Mouse (Mus musculus): ENCODE measurements at regions not wholly inside any gene's neighbourhood (a gene's known extent, or its start where the extent isn't known, plus 50 kb on each side); places are given as distances from the start of the nearest gene placed in this dataset.
A peak's percentile ranks its signal among the peaks of the same experiment; 100 is the strongest.
"Not testable (repeated sequence)": the region's sequence is repeated elsewhere in the genome, so short reads cannot be mapped to it uniquely, and the experiment has no call there.

DNA sequence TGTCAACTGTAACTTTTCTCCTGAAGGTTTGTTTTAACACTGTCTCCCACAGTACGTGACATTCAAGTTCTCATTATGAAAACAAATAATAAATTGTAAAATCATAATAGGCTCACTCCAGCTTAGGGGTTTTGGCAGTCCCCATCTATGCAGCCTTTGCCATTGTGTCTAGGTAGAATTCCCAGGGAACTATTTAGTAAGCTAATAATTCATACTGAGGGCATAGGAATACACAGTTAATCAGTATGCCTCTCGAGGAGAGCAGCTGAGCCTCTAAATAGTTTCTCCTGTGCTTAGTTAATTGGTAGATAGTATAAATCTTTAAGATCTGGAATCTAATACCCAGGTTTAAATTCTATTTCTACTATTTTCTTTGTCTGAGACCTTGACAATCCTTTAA is 191.7 kb downstream of the Tprg start:
- DNase-seq = no peak
- intact Hi-C loops (cut with DNase I) = no loop called here

DNA sequence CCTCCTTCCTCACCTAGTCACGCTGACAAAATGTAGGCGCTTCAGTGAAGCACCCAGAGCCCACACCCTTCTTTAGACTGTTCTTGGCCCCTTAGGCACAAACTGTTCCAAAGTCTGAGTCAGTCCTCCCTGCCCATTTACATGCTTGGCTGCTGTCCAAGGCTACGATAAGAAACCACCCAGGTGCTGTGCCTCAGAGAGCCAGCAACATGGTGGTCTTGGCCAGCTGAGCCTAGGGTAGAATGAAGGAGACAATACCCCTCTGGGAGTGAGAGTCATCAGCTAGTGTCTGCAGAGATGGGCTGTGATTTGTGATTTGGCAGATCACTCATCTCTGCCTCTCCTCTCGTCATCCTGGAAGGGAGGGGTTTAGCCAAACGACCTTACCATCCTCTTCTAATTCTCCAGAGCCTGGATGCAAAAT is 197.2 kb downstream of the Tprg start:
- DNase-seq = peak; percentile 28 to 39
- intact Hi-C loops (cut with DNase I) = no loop called here

DNA sequence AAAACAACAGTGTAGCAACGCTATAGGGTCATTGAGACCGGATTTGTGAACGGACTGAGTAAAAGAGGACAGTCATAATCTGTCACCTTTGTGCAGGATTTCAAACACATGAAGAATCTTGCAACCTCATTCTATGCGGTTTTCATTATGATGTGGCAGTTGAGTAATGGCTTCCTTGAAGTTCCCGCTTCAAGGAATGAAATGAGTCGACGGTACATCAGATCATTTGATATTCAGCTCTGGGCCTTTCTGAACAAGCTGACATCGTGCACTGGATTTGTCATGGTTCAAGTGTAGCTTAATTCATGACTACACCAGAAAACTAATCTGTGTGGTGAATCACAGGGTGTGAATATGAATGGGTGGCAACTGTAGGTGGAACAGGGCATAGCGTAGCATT is 198.4 kb downstream of the Tprg start:
- intact Hi-C loops (cut with DNase I) = no loop called here
- DNase-seq = no peak

DNA sequence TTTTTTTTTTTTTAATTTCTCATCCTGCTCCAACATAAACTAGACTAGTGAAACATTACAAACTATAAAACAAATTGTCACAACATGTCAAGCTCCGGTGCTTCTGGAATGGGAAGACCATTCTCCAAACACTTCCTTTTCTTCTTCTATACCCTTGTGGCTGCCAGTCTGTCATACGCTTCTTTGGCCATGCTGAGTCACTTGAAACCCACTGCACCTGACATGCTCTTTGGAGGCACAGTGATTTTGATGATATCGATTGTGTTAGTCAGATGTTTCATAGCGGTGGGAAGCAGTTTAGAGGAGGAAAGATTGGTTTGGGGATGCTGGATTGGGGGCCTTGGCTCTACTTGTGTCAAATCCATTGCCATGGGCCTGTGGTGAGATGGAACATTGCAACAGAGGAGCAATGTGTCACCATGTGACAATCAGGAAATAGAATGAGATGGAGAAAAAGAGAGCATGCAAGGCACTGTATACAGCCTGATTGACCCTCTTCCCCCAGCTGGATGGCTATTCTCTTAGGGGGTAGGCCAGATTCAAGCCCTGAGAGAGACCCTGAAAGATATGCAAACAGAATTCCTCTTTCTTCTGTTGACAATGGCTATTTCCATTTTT is 197.0 kb upstream of the Trp63 start:
- intact Hi-C loops (cut with DNase I) = no loop called here
- DNase-seq = no peak

DNA sequence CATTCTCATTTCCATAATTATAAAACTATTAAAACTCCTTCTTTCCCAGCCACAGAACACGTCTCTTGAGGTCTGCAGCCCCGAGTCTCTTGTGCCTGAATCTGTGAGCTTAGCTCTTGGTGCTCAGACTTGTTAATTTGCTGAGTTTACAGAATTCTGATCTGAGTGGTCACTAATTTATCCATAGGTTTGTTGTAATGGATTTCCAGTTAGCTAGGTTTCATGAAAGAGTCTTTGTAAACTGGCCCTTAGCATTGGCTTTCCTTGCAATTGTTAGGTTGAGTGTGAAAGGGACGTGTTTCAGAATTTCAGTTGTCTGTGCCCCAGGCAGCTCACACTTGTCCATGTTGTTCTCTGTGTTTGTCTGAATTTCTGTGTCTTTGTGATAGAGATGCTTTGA is 192.7 kb upstream of the Trp63 start:
- DNase-seq = no peak
- intact Hi-C loops (cut with DNase I) = no loop called here

DNA sequence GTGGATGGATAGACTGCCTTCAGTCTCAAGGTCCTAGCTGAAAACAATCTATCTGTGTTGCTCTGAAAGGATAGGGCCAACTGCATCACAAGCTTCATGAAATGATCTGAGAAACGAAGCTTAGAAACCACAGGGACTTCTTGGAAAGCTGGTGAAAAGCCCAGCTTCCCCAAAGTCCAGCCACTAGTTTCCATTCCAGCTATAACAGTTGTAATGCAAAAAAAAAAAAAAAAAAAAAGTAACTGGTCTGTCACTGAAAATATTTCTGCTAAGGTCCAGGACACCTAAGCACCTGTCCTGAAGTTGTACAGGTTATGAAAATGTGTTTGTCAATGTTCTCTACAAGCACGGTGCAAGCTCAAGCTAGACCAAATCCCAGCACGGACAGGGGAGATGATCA is 189.4 kb upstream of the Trp63 start:
- intact Hi-C loops (cut with DNase I) = no loop called here
- no peak for DNase-seq

DNA sequence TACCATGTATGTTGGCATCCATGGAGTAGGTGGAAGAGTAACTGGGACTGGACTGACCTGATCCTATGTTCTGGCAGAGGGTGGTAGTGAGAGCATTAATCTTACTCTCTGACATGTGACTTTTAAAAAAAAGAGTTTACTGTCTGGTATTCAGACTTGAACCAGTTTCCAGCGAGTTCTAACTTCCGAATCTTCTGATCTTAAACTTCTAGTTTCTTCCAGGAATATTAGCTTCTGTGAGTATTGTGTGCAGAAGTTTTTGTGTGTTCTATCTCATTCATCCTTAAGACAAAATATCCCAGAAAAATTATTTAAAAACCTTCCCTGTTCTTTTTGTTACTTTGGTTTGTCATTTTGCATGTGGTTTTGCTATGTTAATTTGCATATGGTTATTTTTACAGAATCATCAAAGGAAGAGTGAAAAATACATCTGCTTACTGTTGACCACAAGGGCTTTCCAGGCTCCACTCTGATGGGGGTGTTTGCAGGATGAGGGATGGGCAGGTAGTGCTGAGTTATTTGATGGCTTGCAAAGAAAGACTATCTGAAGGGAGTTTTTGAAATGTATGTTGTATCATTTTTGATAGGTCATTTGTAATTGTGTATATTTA is 187.9 kb upstream of the Trp63 start:
- intact Hi-C loops (cut with DNase I) = no loop called here
- DNase-seq = no peak

DNA sequence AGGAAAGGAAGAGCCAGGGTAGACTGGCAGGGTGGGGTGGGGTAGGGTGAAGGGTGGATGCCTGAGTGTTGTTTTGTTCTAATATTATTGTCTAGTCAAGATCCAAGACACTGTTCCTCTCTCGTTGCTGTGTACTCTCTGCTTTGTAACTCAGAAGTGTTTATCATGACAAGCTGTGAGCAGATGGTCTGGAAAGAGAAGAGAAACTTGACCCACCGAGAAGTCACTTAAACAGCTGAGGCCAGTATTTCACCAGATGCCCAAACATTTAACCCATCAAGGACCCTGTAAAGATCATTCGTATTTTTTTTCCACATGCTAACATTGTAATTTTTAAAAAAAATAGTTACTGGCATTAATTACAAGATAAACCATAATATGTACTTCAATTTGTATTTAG is 178.7 kb upstream of the Trp63 start:
- intact Hi-C loops (cut with DNase I) = no loop called here
- no peak for DNase-seq

DNA sequence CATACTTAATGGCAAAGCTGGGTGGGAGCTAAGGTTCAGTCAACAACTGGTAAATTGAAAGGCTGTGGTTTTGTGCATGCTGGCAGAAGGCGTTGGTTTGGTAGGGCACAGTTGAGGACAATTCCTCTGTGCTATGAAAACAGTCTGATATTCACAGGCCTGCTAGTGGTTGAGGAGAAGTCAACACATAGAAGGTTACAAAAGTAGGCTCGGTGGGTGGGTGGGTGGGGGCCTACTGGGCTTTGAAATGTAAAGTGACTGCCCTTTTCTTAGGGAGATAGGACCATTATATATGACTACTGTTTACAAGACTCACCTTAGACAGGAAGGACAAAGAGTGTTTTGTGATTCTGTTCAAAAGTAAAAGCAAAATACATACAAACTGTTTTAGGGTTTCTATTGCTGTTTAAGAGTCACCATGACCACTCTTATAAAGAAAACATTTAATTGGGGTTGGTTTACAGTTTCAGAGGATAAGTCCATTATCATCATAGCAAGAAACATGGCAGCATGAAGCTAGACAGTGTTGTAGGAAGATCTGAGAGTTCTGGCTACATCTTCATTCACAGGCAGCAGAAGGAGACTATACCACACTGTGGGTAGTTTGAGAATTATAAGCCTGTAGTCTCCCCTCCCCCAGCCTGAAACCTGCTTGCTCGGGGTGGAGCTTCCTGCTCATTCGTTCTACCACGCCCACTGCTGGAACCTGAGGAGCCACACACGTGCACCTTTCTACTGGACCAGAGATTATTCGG is 166.3 kb upstream of the Trp63 start:
- no peak for DNase-seq
- intact Hi-C loops (cut with DNase I) = no loop called here

DNA sequence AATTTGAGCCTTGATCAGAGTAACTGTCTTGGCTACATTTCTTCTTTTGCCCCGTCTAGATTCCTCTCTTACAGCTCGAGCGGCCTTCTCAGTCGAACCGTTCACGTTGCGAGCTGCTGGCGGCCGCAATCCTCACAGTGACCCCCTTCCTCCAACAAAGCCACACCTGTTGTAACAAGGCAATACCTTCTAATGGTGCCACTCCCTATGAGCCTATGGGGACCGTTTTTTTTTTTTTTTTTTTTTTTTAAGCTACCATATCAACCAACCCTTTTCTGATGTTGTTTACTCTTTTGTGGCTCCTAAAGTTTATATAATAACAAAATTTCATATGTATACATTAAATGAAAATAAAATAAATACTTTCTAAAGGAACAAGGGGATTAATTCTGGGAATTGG is 160.4 kb upstream of the Trp63 start:
- intact Hi-C loops (cut with DNase I); DNase-seq: not testable (repeated sequence)

DNA sequence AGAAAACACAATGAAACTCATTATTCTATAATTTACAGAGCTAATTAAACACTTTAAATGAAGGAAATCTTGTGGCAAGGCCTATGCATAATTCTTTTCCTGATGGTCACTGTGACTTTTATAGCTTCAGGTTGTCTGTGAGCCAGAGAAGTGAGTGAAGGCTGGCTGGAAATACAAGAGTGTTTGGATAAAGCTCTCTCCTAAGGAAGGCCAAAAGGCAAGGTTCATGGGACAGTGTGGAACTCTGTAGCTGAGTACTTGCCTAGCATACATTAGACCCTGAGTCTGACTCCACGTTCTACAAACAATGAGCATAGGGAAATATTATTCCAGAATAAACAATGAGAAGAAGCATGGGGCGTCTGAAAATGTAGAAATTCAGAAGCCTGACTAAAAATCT is 159.9 kb upstream of the Trp63 start:
- no peak for DNase-seq
- intact Hi-C loops (cut with DNase I) = no loop called here

DNA sequence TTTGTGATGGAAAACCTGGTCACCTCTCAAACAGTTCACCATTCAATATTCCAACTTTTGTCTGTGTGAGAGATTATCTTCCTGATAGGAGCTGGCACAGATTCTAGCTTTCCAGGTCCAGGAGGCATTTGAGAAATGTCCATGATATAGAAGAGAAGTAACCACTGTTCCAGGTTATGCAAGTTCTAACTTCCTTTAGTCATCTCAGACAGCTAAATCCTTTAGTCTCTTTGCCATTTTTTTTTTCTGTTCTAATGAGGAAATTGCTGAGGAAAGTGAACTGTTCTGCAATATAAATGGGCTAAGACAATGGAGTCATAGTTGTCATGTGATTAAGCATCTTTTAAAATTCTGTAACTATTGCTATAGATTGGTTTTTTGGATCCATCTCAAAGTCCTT is 155.7 kb upstream of the Trp63 start:
- intact Hi-C loops (cut with DNase I) = no loop called here
- DNase-seq = no peak

DNA sequence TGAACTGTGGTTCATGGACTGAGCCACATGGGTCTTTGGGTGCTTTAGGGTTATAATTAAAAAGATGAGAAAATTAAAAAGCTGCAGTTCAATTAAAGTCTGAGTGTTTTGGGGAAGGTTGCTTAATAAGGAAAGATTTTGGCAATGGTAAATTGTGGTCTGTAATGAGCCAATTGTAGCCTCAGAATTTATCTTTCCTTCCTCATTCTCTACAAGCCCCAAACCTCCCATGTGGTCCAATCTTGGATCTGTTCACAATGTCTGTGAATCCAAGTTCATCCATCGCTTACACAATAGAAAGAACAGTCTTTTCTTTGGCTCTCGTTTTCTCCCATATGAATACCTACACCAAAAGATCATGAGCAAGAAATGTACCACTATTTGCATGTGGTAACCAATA is 155.2 kb upstream of the Trp63 start:
- intact Hi-C loops (cut with DNase I) = no loop called here
- no peak for DNase-seq

DNA sequence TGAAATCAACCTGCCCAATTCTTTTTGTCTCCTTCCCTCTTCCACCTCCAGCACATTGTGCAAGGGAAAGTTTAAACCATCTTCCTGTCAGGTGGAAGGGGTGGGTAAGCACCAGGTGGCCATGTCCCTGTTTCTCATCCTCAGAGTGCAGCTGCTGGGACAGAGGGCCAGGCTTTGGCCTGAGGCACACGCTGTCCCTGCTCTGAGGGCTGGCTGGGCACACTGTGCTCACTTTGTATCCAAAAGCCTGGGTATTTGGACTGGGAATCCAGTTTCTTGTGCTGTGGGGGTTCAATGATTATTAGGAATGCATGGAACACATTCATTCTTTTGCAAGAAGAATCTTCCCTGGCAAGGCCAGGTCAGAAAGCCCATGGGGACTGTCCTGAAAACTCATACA is 153.9 kb upstream of the Trp63 start:
- intact Hi-C loops (cut with DNase I) = no loop called here
- no peak for DNase-seq

DNA sequence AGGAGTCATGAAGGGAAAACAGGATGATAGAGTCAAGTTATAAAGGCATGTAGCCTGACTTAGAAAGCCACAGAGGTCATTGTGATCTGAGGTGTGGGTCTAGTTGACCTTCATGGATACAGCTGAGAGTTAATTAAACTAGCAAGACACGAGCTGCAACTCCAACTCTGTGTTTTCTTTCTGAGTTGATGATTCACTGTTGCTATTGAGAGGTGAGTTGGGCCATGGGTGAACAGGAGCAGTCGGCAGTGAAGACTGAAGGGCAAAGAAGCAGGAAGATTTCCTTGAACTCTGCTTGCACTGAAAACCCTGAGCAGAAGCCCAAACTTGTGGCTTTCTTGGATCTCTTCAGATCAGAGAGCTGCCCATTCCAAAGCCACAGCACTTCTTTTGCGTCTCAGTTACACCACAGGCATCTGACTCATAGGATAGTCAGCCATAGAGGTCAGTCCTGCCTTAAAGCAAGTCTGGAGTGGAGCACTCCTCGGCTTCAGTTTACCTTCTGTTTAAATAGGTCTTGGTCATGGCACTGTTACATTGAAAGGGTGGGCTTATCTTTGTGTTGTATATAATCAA is 151.7 kb upstream of the Trp63 start:
- intact Hi-C loops (cut with DNase I) = no loop called here

DNA sequence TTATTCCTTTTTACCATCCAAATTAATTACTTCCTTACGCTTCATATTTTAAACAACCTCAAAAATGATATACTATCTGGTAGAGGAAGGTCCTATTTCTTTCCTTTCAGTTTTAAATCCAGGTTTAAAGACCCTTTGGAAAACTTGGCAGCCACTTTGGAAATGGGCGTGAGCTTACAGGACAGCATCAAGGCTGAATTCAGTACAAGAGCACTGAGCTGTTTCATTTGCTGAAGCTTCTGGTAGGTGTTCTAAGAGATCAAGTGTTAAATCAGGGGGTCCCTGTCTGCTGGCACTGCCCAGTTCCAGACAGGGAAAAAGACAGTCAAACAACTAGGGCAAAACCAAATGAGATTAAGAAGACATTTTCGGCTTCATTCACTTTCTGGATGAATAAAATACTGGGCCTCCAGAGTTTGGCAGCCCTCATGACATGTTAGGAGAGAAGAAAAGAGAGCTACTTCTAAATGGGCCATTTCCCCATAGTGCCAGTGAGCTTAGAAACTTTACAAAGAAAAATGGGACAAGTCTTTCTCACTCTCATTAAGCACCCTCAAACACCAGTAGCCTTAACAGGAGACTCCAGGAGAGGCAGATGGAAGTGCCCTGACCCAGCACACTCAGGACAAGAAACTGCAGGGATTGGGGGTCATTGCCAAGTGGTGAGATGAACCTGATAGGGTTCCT is 150.9 kb upstream of the Trp63 start:
- intact Hi-C loops (cut with DNase I) = no loop called here
- DNase-seq = no peak

More for the DNA sequence above, 151.7 kb upstream of the Trp63 start:
- DNase-seq = no peak

DNA sequence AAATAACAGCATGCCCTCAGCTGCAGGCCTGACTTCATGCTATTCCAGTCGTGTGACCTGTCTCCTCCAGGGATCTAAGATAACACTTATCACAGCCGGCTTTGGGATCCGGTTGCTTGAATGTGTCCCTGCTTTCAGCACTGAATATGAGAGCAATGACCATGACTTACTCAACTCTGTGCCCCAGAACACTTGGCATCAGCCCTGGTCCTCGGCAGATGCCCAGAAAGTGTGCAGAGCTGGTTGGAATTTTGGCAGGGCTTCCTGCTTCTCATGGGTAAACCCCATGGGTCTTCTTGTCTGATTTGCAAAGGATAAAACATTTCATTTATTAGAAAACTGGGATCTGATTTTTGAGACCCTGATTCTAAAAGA is 150.4 kb upstream of the Trp63 start:
- intact Hi-C loops (cut with DNase I) = no loop called here
- peak; percentile 31 to 45 for DNase-seq

DNA sequence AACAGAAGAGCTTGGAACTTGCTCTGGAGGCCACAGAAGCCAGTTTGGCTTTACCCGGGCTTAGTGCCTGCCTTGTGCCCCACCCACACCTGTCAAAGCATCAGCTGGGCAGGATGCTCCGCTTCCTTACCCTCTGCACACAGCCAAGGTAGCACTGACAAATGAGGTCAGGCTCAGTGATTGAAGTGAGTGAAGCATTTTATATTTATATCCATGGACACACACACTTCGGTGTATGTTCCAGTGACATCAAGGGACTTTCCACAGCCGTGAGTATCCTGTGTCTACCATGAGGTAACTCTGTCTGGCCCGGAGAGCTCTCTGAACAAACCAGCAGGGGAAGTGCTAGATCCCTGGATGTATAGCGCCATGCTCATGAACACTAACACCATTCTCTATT is 147.0 kb upstream of the Trp63 start:
- no peak for DNase-seq
- intact Hi-C loops (cut with DNase I) = no loop called here

DNA sequence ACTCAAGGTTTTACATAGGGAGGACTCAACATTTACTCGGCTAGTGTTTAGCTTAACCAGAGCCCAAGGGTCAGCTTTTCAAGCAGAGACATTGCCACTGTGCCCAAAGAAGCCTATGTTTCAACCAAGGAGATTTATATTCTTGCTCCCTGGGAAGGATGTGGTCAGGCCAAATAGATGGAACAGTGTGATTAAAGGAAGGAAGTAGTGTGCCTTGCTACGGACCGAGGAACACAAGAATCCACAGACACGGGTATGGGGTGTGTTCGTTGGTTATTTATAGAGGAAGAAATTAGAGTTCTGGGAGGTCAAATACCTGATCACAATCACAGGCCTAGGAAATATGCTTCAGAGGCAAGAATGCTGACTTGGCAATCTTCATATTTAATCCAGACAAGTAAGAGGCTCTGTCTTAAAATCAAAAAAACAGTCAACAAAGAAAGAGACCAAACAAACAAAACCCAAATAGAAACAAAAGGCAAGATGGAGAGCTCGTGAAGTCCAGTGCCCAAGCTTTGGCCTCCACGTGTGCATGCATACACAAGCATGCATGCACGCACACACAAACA is 133.9 kb upstream of the Trp63 start:
- intact Hi-C loops (cut with DNase I) = no loop called here
- no peak for DNase-seq

DNA sequence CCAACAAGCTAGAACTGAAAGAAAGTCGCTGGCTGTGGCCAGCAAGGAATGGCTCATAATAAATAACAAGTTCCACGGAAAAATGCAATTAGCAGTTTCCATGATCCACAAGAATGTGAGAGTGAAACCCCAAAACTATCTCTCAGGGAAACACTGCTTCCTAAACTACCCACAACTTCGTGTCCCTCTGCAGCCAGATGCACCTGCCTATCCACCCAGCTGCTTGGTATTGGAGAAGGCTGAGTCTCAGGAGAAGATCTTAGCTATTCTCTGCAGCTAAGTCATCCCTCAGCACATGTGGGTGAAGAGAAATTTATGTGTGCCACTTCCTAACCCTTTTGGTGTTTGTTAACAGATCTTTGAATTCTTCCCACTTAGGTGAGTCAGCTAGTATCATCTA is 126.4 kb upstream of the Trp63 start:
- DNase-seq = no peak

DNA sequence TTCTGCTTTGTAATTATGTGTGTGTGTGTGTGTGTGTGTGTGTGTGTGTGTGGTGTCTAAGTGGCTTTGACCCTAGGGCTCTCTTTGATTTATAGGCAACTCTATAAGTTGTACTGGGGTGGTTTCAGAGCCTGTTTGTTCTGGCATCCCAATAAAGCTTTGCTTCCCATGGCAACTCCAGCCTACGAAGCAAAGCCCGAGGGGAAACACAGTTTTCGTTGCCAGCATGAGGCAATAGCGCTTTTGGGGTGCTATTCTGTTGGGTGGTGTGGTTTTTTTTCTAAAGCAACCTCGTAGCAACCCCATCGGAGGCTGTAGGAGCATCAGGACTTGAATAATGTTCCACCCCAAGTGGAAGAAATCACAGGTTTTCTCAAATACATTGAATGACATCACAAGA is 103.3 kb upstream of the Trp63 start:
- no peak for DNase-seq
- intact Hi-C loops (cut with DNase I) = no loop called here

More for the DNA sequence above, 126.4 kb upstream of the Trp63 start:
- intact Hi-C loops (cut with DNase I) = no loop called here

Data from heart, postnatal 10 days (tissue).